9 mouse cellular contexts compared by ENCODE assay signal in genomic region chr1:130192190-130193028, GRCm38 (mm10).
DNase-seq lines count a peak whose midpoint lies in the region; ATAC-seq and TF ChIP-seq lines count a peak whose summit lies in the region.
"Had no signal": no experiment of that assay in that cellular context is flagged by ENCODE, and none has a peak within 500 bp of the region (broad histone marks: within the 10 kb centered on the region; RNA-seq: fewer than 3 reads in every experiment).

No protein-coding gene starts in this region.

- WGBS in embryonic facial prominence, embryonic 14.5 days, result 46% methylated on average over 6 of the region's 6 CpGs

- no peak for ATAC-seq in embryonic facial prominence, embryonic 14.5 days (ENCODE audit: low read depth)

- H3K4me2 ChIP-seq in embryonic facial prominence, embryonic 14.5 days (ENCODE audit: low read depth, low read length), result no peak overlapping the region
- H3K4me2 ChIP-seq: limb, embryonic 13.5 days had no signal

- no peaks in the 10 kb centered on the region for H3K36me3 ChIP-seq in embryonic facial prominence, embryonic 14.5 days (ENCODE audit: control insufficient read depth, insufficient read depth, low read length)
- H3K36me3 ChIP-seq: limb, embryonic 13.5 days had no signal

- no peak for DNase-seq in gastrocnemius, adult 2 months
- no peak for DNase-seq in gastrocnemius, adult 18-20 months (ENCODE audit: low spot score)
- DNase-seq in ZHBTc4 (ENCODE audit: low read depth, low spot score) (peak; percentile 54), liver (peak; percentile 26)
- peak; percentile 58 for DNase-seq in embryonic facial prominence, embryonic 14.5 days (ENCODE audit: low spot score)
- peak; percentile 36 for DNase-seq in kidney, adult 9 months
- DNase-seq in retina, postnatal 1 day, result peak; percentile 73
- DNase-seq in urinary bladder, adult 18-20 months (ENCODE audit: low spot score in 2 of 2), result no peak

- H3K4me3 ChIP-seq in gastrocnemius, adult 2 months, result no peak overlapping the region
- H3K4me3 ChIP-seq in embryonic facial prominence, embryonic 14.5 days (ENCODE audit: low read depth, low read length), result no peak overlapping the region
- H3K4me3 ChIP-seq: limb, embryonic 13.5 days had no signal

- H3K9ac ChIP-seq in embryonic facial prominence, embryonic 14.5 days (ENCODE audit: low read depth, low read length), result no peak overlapping the region
- H3K9ac ChIP-seq: limb, embryonic 13.5 days had no signal

- H3K4me1 ChIP-seq in embryonic facial prominence, embryonic 14.5 days (ENCODE audit: control insufficient read depth, insufficient read depth, low read length), result no peaks in the 10 kb centered on the region
- H3K4me1 ChIP-seq: limb, embryonic 13.5 days had no signal

- intact Hi-C loops in gastrocnemius, adult 2 months (cut with DNase I), result loop anchor here (10.0 kb wide), 1 partner anchor 1318 kb away; no protein-coding TSS in a partner anchor

- H3K27ac ChIP-seq in gastrocnemius, adult 2 months, result no peak overlapping the region
- H3K27ac ChIP-seq in embryonic facial prominence, embryonic 14.5 days (replicated peaks; ENCODE audit: low read depth, low read length), result no peak overlapping the region
- H3K27ac ChIP-seq: limb, embryonic 13.5 days had no signal

- peak; percentile 44; the same call in 1 of the 2 replicates for TF ChIP-seq CTCF in gastrocnemius, adult 2 months (IDR thresholded peaks at IDR 0.05)

- H3K27me3 ChIP-seq in embryonic facial prominence, embryonic 14.5 days (replicated peaks; ENCODE audit: control insufficient read depth, insufficient read depth, low read length), result no peaks in the 10 kb centered on the region
- H3K27me3 ChIP-seq: limb, embryonic 13.5 days had no signal

- H3K9me3 ChIP-seq in embryonic facial prominence, embryonic 14.5 days (ENCODE audit: control insufficient read depth, low read length), result no peaks in the 10 kb centered on the region
- H3K9me3 ChIP-seq: limb, embryonic 13.5 days had no signal

Comparison
In these comparisons a context has a peak if more than half of its experiments do, and no peak if none do; other contexts are left out.
1. DNase-seq: peak in ZHBTc4 (single experiment), embryonic facial prominence, embryonic 14.5 days (single experiment), kidney, adult 9 months (single experiment), liver (single experiment) and retina, postnatal 1 day (single experiment); none in gastrocnemius, adult 2 months (single experiment), gastrocnemius, adult 18-20 months (single experiment) and urinary bladder, adult 18-20 months (0 of 2).